Mouse (Mus musculus) heart, adult 2 months (tissue): ENCODE measurements around the gene Borcs5.

ENCODE experiments used
- CTCF ChIP-seq: fragments of 200-600 bp; IDR thresholded peaks from 2 replicates; pipeline ENCODE4 v1.8.1; 2022; ENCODE audit warnings: antibody characterized with exemption, mild to moderate bottlenecking, moderate library complexity
- EP300 ChIP-seq: fragments of 200-500 bp; IDR thresholded peaks from 2 replicates; pipeline ENCODE4 v1.6.1; 2011; ENCODE audit warnings: low read depth, low read length, control low read depth; ENCODE audit not compliant: insufficient read depth
- POLR2A ChIP-seq: fragments of 200-500 bp; IDR thresholded peaks from 2 replicates; pipeline ENCODE4 v1.6.1; 2011; ENCODE audit warnings: mild to moderate bottlenecking, low read depth, low read length, control low read depth; ENCODE audit not compliant: insufficient read depth

DNA sequence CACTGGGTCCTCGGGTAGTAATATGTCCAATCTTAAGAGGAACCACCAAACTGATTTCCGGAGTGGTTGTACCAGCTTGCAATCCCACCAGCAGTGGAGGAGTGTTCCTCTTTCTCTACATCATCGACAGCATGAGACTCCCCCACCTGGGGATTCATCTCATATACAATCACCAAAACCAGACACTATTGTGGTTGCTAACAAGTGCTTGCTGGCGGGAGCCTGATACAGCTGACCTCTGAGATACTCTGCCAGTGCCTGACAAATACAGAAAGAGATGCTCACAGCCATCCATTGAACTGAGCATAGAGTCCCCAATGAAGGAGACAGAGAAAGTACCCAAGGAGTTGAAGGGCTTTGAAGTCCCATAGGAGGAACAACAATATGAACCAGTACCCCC, 116.7 kb downstream of the Borcs5 start:
- TF ChIP-seq CTCF = no peak
- no peak for TF ChIP-seq POLR2A
- no peak for TF ChIP-seq EP300
